Mouse (Mus musculus) lung, adult 2 months (tissue): ENCODE results near the gene Gstcd. TPM values are rescaled to one million over a fixed set of nuclear protein-coding genes. Genes with fewer than 3 reads are reported as not detected.

Experiments used
- DNase-seq: peaks from one replicate; pipeline ENCODE4 v3.0.0; 2022
- H3K4me1 ChIP-seq: fragments of 200-500 bp; 2 replicates; pipeline ENCODE4 v1.6.1; 2011; ENCODE audit warnings: low read length; ENCODE audit not compliant: control insufficient read depth, insufficient read depth
- H3K4me3 ChIP-seq: fragments of 200-500 bp; replicated peaks from 2 replicates; pipeline ENCODE3; 2011; ENCODE audit warnings: low read depth, mild to moderate bottlenecking, control low read depth, low read length; ENCODE audit errors: extremely low read depth
- CTCF ChIP-seq: fragments of 200-500 bp; IDR thresholded peaks from 2 replicates; pipeline ENCODE4 v1.5.1; 2011; ENCODE audit warnings: mild to moderate bottlenecking, low read length, control low read depth; ENCODE audit not compliant: insufficient read depth
- POLR2A ChIP-seq: fragments of 200-500 bp; IDR thresholded peaks from 2 replicates; pipeline ENCODE4 v1.6.1; 2011; ENCODE audit warnings: low read depth, mild to moderate bottlenecking, control low read depth, low read length, borderline replicate concordance; ENCODE audit errors: extremely low read depth
- WGBS: fragments of 180-500 bp; shearing (Covaris S2); methylation state at CpG from one replicate; pipeline ENCODE4 v1.1.7; 2018; 5-methylcytosine and 5-hydroxymethylcytosine counted together
- polyA plus RNA-seq: library from polyadenylated mRNA; depleted of rRNA; stranded (reverse); fragments of >200 nt; gene quantifications from 2 replicates; pipeline ENCODE4 v1.2.3, GENCODE M21; 2012

Gstcd gene
- polyA plus RNA-seq, 1 experiment, result 3.1 TPM

GRCm38 (mm10) chr3:133075560-133075959, 16.3 kb downstream of the Gstcd start:
- no peak overlapping the region for H3K4me3 ChIP-seq
- H3K4me1 ChIP-seq, result no peaks in the 10 kb centered on the region
- DNase-seq, result no peak
- WGBS, result 86% methylated on average over 10 of the region's 10 CpGs
- no peak for TF ChIP-seq POLR2A

- no peak for TF ChIP-seq CTCF
- H3K4me3 ChIP-seq, result no peak overlapping the region
- no peaks in the 10 kb centered on the region for H3K4me1 ChIP-seq
- DNase-seq, result no peak
- 83% methylated on average over 2 of the region's 2 CpGs for WGBS
Observed at GRCm38 (mm10) chr3:133052068-133052467, 39.8 kb downstream of the Gstcd start.

- DNase-seq, result no peak
- TF ChIP-seq CTCF (no peak), POLR2A (no peak)
- no peak overlapping the region for H3K4me3 ChIP-seq
- WGBS, result 95% methylated on average over 7 of the region's 7 CpGs
- H3K4me1 ChIP-seq, result no peaks in the 10 kb centered on the region
Observed at GRCm38 (mm10) chr3:133033145-133033755, 58.6 kb downstream of the Gstcd start.

GRCm38 (mm10) chr3:133026977-133027376, 64.9 kb downstream of the Gstcd start:
- TF ChIP-seq POLR2A (no peak), CTCF (no peak)
- 79% methylated on average over 2 of the region's 2 CpGs for WGBS
- H3K4me1 ChIP-seq, result no peaks in the 10 kb centered on the region
- no peak for DNase-seq
- H3K4me3 ChIP-seq, result no peak overlapping the region

- WGBS, result 78% methylated on average over 4 of the region's 4 CpGs
- DNase-seq, result no peak
- TF ChIP-seq POLR2A (no peak), CTCF (no peak)
- Histone ChIP-seq H3K4me3 (no peak overlapping the region), H3K4me1 (no peaks in the 10 kb centered on the region)
Observed at GRCm38 (mm10) chr3:133007250-133007649, 84.6 kb downstream of the Gstcd start.

GRCm38 (mm10) chr3:132996299-132996698, 95.5 kb downstream of the Gstcd start:
- no peak for TF ChIP-seq POLR2A
- TF ChIP-seq CTCF, result no peak
- no peak for DNase-seq
- 84% methylated on average over 9 of the region's 9 CpGs for WGBS
- H3K4me1 ChIP-seq, result no peaks in the 10 kb centered on the region
- H3K4me3 ChIP-seq, result no peak overlapping the region

- TF ChIP-seq POLR2A (no peak), CTCF (no peak)
- no peaks in the 10 kb centered on the region for H3K4me1 ChIP-seq
- H3K4me3 ChIP-seq, result no peak overlapping the region
- 86% methylated on average over 3 of the region's 3 CpGs for WGBS
- DNase-seq, result no peak
Observed at GRCm38 (mm10) chr3:132995904-132996267, 95.9 kb downstream of the Gstcd start.

- DNase-seq, result no peak
- Histone ChIP-seq H3K4me1 (no peaks in the 10 kb centered on the region), H3K4me3 (no peak overlapping the region)
- 77% methylated on average over 7 of the region's 7 CpGs for WGBS
- TF ChIP-seq CTCF (no peak), POLR2A (no peak)
Observed at GRCm38 (mm10) chr3:132995172-132995903, 96.5 kb downstream of the Gstcd start.

- no peak for TF ChIP-seq CTCF
- no peak for TF ChIP-seq POLR2A
- Histone ChIP-seq H3K4me3 (no peak overlapping the region), H3K4me1 (peaks cover 8% of the 10 kb centered on the region)
- 93% methylated on average over 5 of the region's 5 CpGs for whole genome bisulfite sequencing
- no peak for DNase-seq
Observed at GRCm38 (mm10) chr3:132986188-132986587, 105.6 kb downstream of the Gstcd start.

GRCm38 (mm10) chr3:132983845-132984485, 107.9 kb downstream of the Gstcd start:
- TF ChIP-seq POLR2A, result no peak
- no peak for TF ChIP-seq CTCF
- no peak overlapping the region for H3K4me3 ChIP-seq
- H3K4me1 ChIP-seq, result peaks cover 8% of the 10 kb centered on the region
- DNase-seq, result peak; percentile 13
- WGBS, result 29% methylated on average over 4 of the region's 4 CpGs
